Mouse (Mus musculus) forebrain, postnatal 0 days (tissue): Measurements from ENCODE around the gene Ppp1r13b. TPM values are rescaled to one million over a fixed set of nuclear protein-coding genes. Genes with fewer than 3 reads are reported as not detected.

Source experiments
- ATAC-seq: fragments of 200-750 bp; cut with Nextera tagmentation; 2 replicates; pipeline ENCODE4 v1.8.0; 2017; ENCODE audit warnings: mild to moderate bottlenecking, moderate library complexity
- DNase-seq: peaks from one replicate; pipeline ENCODE4 v3.0.0-alpha.2; 2015
- H3K27ac ChIP-seq: fragments of 300-500 bp; sonication (generic); 2 replicates; pipeline ENCODE4 v1.5.1; 2014; ENCODE audit warnings: low read depth, mild to moderate bottlenecking, antibody characterized with exemption, low read length, moderate library complexity, mixed read lengths
- H3K27me3 ChIP-seq: fragments of 300-500 bp; sonication (generic); 2 replicates; pipeline ENCODE4 v1.6.1; 2014; ENCODE audit warnings: mild to moderate bottlenecking, low read length, mixed read lengths; ENCODE audit not compliant: insufficient read depth
- H3K36me3 ChIP-seq: fragments of 300-500 bp; sonication (generic); 2 replicates; pipeline ENCODE4 v1.6.1; 2014; ENCODE audit warnings: mild to moderate bottlenecking, moderate library complexity; ENCODE audit not compliant: insufficient read depth
- H3K4me1 ChIP-seq: fragments of 300-500 bp; sonication (generic); 2 replicates; pipeline ENCODE4 v1.6.1; 2014; ENCODE audit warnings: antibody characterized with exemption; ENCODE audit not compliant: insufficient read depth
- H3K4me2 ChIP-seq: fragments of 300-500 bp; sonication (generic); 2 replicates; pipeline ENCODE4 v1.6.1; 2014; ENCODE audit warnings: low read depth, mild to moderate bottlenecking, moderate library complexity
- H3K4me3 ChIP-seq: fragments of 300-500 bp; sonication (generic); 2 replicates; pipeline ENCODE4 v1.5.1; 2014; ENCODE audit warnings: low read depth, low read length, mixed read lengths
- H3K9ac ChIP-seq: fragments of 300-500 bp; sonication (generic); 2 replicates; pipeline ENCODE4 v1.6.1; 2014; ENCODE audit warnings: mild to moderate bottlenecking
- H3K9me3 ChIP-seq: fragments of 300-500 bp; sonication (generic); 2 replicates; pipeline ENCODE4 v1.6.1; 2016; ENCODE audit warnings: low read length
- CTCF ChIP-seq: sonication (generic); IDR thresholded peaks from 2 replicates; pipeline ENCODE4 v1.5.1; 2016; ENCODE audit warnings: antibody characterized with exemption, control low read depth, low read depth
- WGBS: fragments of 180-500 bp; shearing (Covaris S2); extraction: QIAGEN DNeasy Blood & Tissue Kit; methylation state at CpG from one replicate; pipeline ENCODE4 v1.1.7; 2014; 5-methylcytosine and 5-hydroxymethylcytosine counted together
- polyA plus RNA-seq: library from polyadenylated mRNA; unstranded; fragments of >200 nt; fragmentation: Nextera tagmentation; extraction: Ambion mirVana; gene quantifications from 2 replicates; pipeline ENCODE4 v1.2.1, GENCODE M21; 2015
- total RNA-seq: library from RNA; depleted of rRNA; stranded (reverse); fragments of >200 nt; gene quantifications from 2 replicates; pipeline ENCODE4 v1.2.3, GENCODE M21; 2014

The Ppp1r13b gene
- total and polyA plus RNA-seq, 2 experiments from 2014 or later, result 37.6 to 53.8 TPM

GRCm38 (mm10) chr12:111891800-111892199 is 16.1 kb downstream of the Ppp1r13b start:
- no peaks in the 10 kb centered on the region for H3K9me3 ChIP-seq
- 86% methylated on average over 4 of the region's 4 CpGs for WGBS
- no peaks in the 10 kb centered on the region for H3K27me3 ChIP-seq
- ATAC-seq (no peak), DNase-seq (no peak)
- no peak for TF ChIP-seq CTCF
- no peaks in the 10 kb centered on the region for H3K4me1 ChIP-seq
- H3K4me2 ChIP-seq, result no peak overlapping the region
- H3K27ac ChIP-seq, result no peak overlapping the region
- H3K36me3 ChIP-seq, result no peaks in the 10 kb centered on the region
- no peak overlapping the region for H3K4me3 ChIP-seq
- no peak overlapping the region for H3K9ac ChIP-seq

GRCm38 (mm10) chr12:111889251-111889650 is 18.7 kb downstream of the Ppp1r13b start:
- ATAC-seq, result no peak
- DNase-seq, result no peak
- Histone ChIP-seq H3K9me3 (no peaks in the 10 kb centered on the region), H3K4me2 (no peak overlapping the region), H3K4me1 (no peaks in the 10 kb centered on the region), H3K36me3 (no peaks in the 10 kb centered on the region), H3K4me3 (no peak overlapping the region), H3K27me3 (no peaks in the 10 kb centered on the region), H3K27ac (no peak overlapping the region), H3K9ac (no peak overlapping the region)
- TF ChIP-seq CTCF, result no peak
- 88% methylated on average over 3 of the region's 3 CpGs for WGBS

GRCm38 (mm10) chr12:111888303-111888864 is 19.5 kb downstream of the Ppp1r13b start:
- ATAC-seq (no peak), DNase-seq (no peak)
- no peak for TF ChIP-seq CTCF
- Histone ChIP-seq H3K27me3 (no peaks in the 10 kb centered on the region), H3K27ac (no peak overlapping the region), H3K36me3 (no peaks in the 10 kb centered on the region), H3K4me1 (no peaks in the 10 kb centered on the region), H3K9me3 (no peaks in the 10 kb centered on the region), H3K9ac (no peak overlapping the region), H3K4me2 (no peak overlapping the region), H3K4me3 (no peak overlapping the region)
- 75% methylated on average over 4 of the region's 4 CpGs for WGBS

GRCm38 (mm10) chr12:111887005-111887404 is 20.9 kb downstream of the Ppp1r13b start:
- Histone ChIP-seq H3K36me3 (no peaks in the 10 kb centered on the region), H3K4me2 (no peak overlapping the region), H3K9me3 (no peaks in the 10 kb centered on the region), H3K9ac (no peak overlapping the region), H3K27ac (no peak overlapping the region), H3K27me3 (no peaks in the 10 kb centered on the region), H3K4me3 (no peak overlapping the region), H3K4me1 (no peaks in the 10 kb centered on the region)
- DNase-seq, result no peak
- TF ChIP-seq CTCF, result peak; percentile 23
- 85% methylated on average over 1 of the region's 1 CpGs for WGBS
- no peak for ATAC-seq

GRCm38 (mm10) chr12:111882852-111883251 is 25.1 kb downstream of the Ppp1r13b start:
- H3K4me1 ChIP-seq, result no peaks in the 10 kb centered on the region
- ATAC-seq (no peak), DNase-seq (no peak)
- H3K9ac ChIP-seq, result no peak overlapping the region
- no peaks in the 10 kb centered on the region for H3K27me3 ChIP-seq
- no peak overlapping the region for H3K4me3 ChIP-seq
- H3K4me2 ChIP-seq, result no peak overlapping the region
- no peaks in the 10 kb centered on the region for H3K36me3 ChIP-seq
- H3K27ac ChIP-seq, result no peak overlapping the region
- TF ChIP-seq CTCF, result no peak
- H3K9me3 ChIP-seq, result no peaks in the 10 kb centered on the region
- WGBS, result 76% methylated on average over 4 of the region's 4 CpGs

- ATAC-seq (no peak), DNase-seq (no peak)
- H3K4me1 ChIP-seq, result no peaks in the 10 kb centered on the region
- H3K9me3 ChIP-seq, result no peaks in the 10 kb centered on the region
- H3K36me3 ChIP-seq, result no peaks in the 10 kb centered on the region
- no peak overlapping the region for H3K9ac ChIP-seq
- TF ChIP-seq CTCF, result no peak
- no peak overlapping the region for H3K4me3 ChIP-seq
- no peak overlapping the region for H3K4me2 ChIP-seq
- H3K27ac ChIP-seq, result no peak overlapping the region
- H3K27me3 ChIP-seq, result no peaks in the 10 kb centered on the region
- 87% methylated on average over 3 of the region's 3 CpGs for WGBS
Observed at GRCm38 (mm10) chr12:111882022-111882421, 25.9 kb downstream of the Ppp1r13b start.

GRCm38 (mm10) chr12:111878213-111878612 is 29.7 kb downstream of the Ppp1r13b start:
- peak; percentile 88 for DNase-seq
- no peak overlapping the region for H3K27ac ChIP-seq
- peak; percentile 95 for TF ChIP-seq CTCF
- H3K27me3 ChIP-seq, result no peaks in the 10 kb centered on the region
- ATAC-seq, result peak; percentile 89
- H3K36me3 ChIP-seq, result no peaks in the 10 kb centered on the region
- H3K4me3 ChIP-seq, result no peak overlapping the region
- H3K9me3 ChIP-seq, result no peaks in the 10 kb centered on the region
- 9% methylated on average over 3 of the region's 3 CpGs for WGBS
- no peak overlapping the region for H3K9ac ChIP-seq
- no peaks in the 10 kb centered on the region for H3K4me1 ChIP-seq
- no peak overlapping the region for H3K4me2 ChIP-seq
